Mouse (Mus musculus) limb, embryonic 12.5 days (tissue): Measurements from ENCODE around the gene Nom1. TPM values are rescaled to one million over a fixed set of nuclear protein-coding genes. Genes with fewer than 3 reads are reported as not detected.
A peak's percentile ranks its signal among the peaks of the same experiment; 100 is the strongest.

Source experiments
- ATAC-seq: fragments of 200-750 bp; cut with Nextera tagmentation; 2 replicates; pipeline ENCODE4 v1.8.0; 2017; ENCODE audit warnings: low read depth, moderate TSS enrichment; ENCODE audit not compliant: insufficient number of reproducible peaks, insufficient read depth, low FRiP score, low TSS enrichment
- H3K27ac ChIP-seq: fragments of 300-500 bp; sonication (generic); 2 replicates; pipeline ENCODE4 v1.5.1; 2016; ENCODE audit warnings: mild to moderate bottlenecking, moderate library complexity
- H3K27me3 ChIP-seq: fragments of 300-500 bp; sonication (generic); 2 replicates; pipeline ENCODE4 v1.6.1; 2016; ENCODE audit warnings: mild to moderate bottlenecking, moderate library complexity
- H3K36me3 ChIP-seq: fragments of 300-500 bp; sonication (generic); 2 replicates; pipeline ENCODE4 v1.6.1; 2016; ENCODE audit warnings: mild to moderate bottlenecking, moderate library complexity
- H3K4me1 ChIP-seq: fragments of 300-500 bp; sonication (generic); replicated peaks from 2 replicates; pipeline ENCODE4 v1.6.1; 2016
- H3K4me2 ChIP-seq: fragments of 300-500 bp; sonication (generic); 2 replicates; pipeline ENCODE4 v1.6.1; 2016; ENCODE audit warnings: mild to moderate bottlenecking, moderate library complexity
- H3K4me3 ChIP-seq: fragments of 300-500 bp; sonication (generic); replicated peaks from 2 replicates; pipeline ENCODE4 v1.5.1; 2016; ENCODE audit warnings: mild to moderate bottlenecking
- H3K9ac ChIP-seq: fragments of 300-500 bp; sonication (generic); replicated peaks from 2 replicates; pipeline ENCODE4 v1.6.1; 2016; ENCODE audit warnings: mild to moderate bottlenecking, moderate library complexity
- H3K9me3 ChIP-seq: fragments of 300-500 bp; sonication (generic); 2 replicates; pipeline ENCODE4 v1.6.1; 2016; ENCODE audit warnings: mild to moderate bottlenecking, moderate library complexity
- WGBS: fragments of 180-500 bp; shearing (Covaris S2); methylation state at CpG from one replicate; pipeline ENCODE4 v1.1.7; 2016; 5-methylcytosine and 5-hydroxymethylcytosine counted together
- polyA plus RNA-seq: library from polyadenylated mRNA; unstranded; fragments of >200 nt; fragmentation: Nextera tagmentation; extraction: Ambion mirVana; gene quantifications from 2 replicates; pipeline ENCODE4 v1.2.1, GENCODE M21; 2016

Gene Nom1
- polyA plus RNA-seq, 1 experiment from 2014 or later, result 32.5 TPM

- H3K9ac ChIP-seq, result no peak overlapping the region
- ATAC-seq, result no peak
- H3K9me3 ChIP-seq, result no peaks in the 10 kb centered on the region
- H3K4me3 ChIP-seq, result no peak overlapping the region
- H3K36me3 ChIP-seq, result peaks cover 94% of the 10 kb centered on the region
- no peaks in the 10 kb centered on the region for H3K4me1 ChIP-seq
- 97% methylated on average over 2 of the region's 2 CpGs for WGBS
- no peak overlapping the region for H3K27ac ChIP-seq
- no peak overlapping the region for H3K4me2 ChIP-seq
- H3K27me3 ChIP-seq, result no peaks in the 10 kb centered on the region
These were observed 10.8 kb downstream of the Nom1 start for GRCm38 (mm10) chr5:29445275-29445674.

- no peak overlapping the region for H3K4me2 ChIP-seq
- H3K9ac ChIP-seq, result no peak overlapping the region
- WGBS, result 82% methylated on average over 4 of the region's 4 CpGs
- no peaks in the 10 kb centered on the region for H3K9me3 ChIP-seq
- no peaks in the 10 kb centered on the region for H3K27me3 ChIP-seq
- peaks cover 77% of the 10 kb centered on the region for H3K36me3 ChIP-seq
- no peak overlapping the region for H3K4me3 ChIP-seq
- H3K4me1 ChIP-seq, result 0 out of 2 replicates have a peak, but pooled peaks cover 8% of the 10 kb centered on the region
- H3K27ac ChIP-seq, result no peak overlapping the region
- no peak for ATAC-seq
These were observed 17.9 kb downstream of the Nom1 start for GRCm38 (mm10) chr5:29452352-29452751.

- no peak overlapping the region for H3K4me3 ChIP-seq
- H3K4me1 ChIP-seq, result 0 out of 2 replicates have a peak, but pooled peaks cover 9% of the 10 kb centered on the region
- peaks cover 49% of the 10 kb centered on the region for H3K36me3 ChIP-seq
- no peaks in the 10 kb centered on the region for H3K9me3 ChIP-seq
- H3K27ac ChIP-seq, result peak overlapping the region; percentile 19; the same call in 1 of the 2 replicates
- H3K4me2 ChIP-seq, result no peak overlapping the region
- WGBS, result 49% methylated on average over 5 of the region's 5 CpGs
- H3K9ac ChIP-seq, result no peak overlapping the region
- ATAC-seq, result peak; percentile 57; the same call in 1 of the 2 replicates
- H3K27me3 ChIP-seq, result no peaks in the 10 kb centered on the region
These were observed 22.6 kb downstream of the Nom1 start for GRCm38 (mm10) chr5:29456895-29457656.

GRCm38 (mm10) chr5:29462943-29463686 lies 28.7 kb downstream of the Nom1 start:
- Histone ChIP-seq H3K4me1 (peaks cover 7% of the 10 kb centered on the region), H3K27me3 (peaks cover 43% of the 10 kb centered on the region), H3K4me2 (no peak overlapping the region), H3K9me3 (no peaks in the 10 kb centered on the region), H3K9ac (no peak overlapping the region), H3K27ac (no peak overlapping the region), H3K4me3 (no peak overlapping the region), H3K36me3 (peaks cover 9% of the 10 kb centered on the region; the same call in 1 of the 2 replicates)
- 50% methylated on average over 9 of the region's 9 CpGs for WGBS
- ATAC-seq, result no peak

GRCm38 (mm10) chr5:29467489-29468350 lies 33.3 kb downstream of the Nom1 start:
- H3K9ac ChIP-seq, result no peak overlapping the region
- H3K4me1 ChIP-seq, result peaks cover 35% of the 10 kb centered on the region
- peak overlapping the region; percentile 39 for H3K4me3 ChIP-seq
- H3K27ac ChIP-seq, result 0 out of 2 replicates have a peak overlapping the region, but pooled peaks have one; percentile 13
- H3K4me2 ChIP-seq, result peak overlapping the region; percentile 57
- H3K9me3 ChIP-seq, result no peaks in the 10 kb centered on the region
- WGBS, result 2% methylated on average over 67 of the region's 67 CpGs
- peak; percentile 37; the same call in 1 of the 2 replicates for ATAC-seq
- peaks cover 86% of the 10 kb centered on the region for H3K27me3 ChIP-seq
- H3K36me3 ChIP-seq, result no peaks in the 10 kb centered on the region

GRCm38 (mm10) chr5:29468351-29469065 lies 34.0 kb downstream of the Nom1 start:
- Histone ChIP-seq H3K9ac (no peak overlapping the region), H3K4me3 (peak overlapping the region; percentile 39), H3K36me3 (no peaks in the 10 kb centered on the region), H3K27ac (no peak overlapping the region), H3K27me3 (peaks cover 86% of the 10 kb centered on the region), H3K9me3 (no peaks in the 10 kb centered on the region), H3K4me1 (peaks cover 36% of the 10 kb centered on the region), H3K4me2 (peak overlapping the region; percentile 57)
- WGBS, result 2% methylated on average over 17 of the region's 17 CpGs
- peak; percentile 30; the same call in 1 of the 2 replicates for ATAC-seq

GRCm38 (mm10) chr5:29469501-29469900 lies 35.0 kb downstream of the Nom1 start:
- 3% methylated on average over 4 of the region's 4 CpGs for WGBS
- Histone ChIP-seq H3K4me3 (no peak overlapping the region), H3K4me2 (no peak overlapping the region), H3K4me1 (peaks cover 43% of the 10 kb centered on the region), H3K36me3 (no peaks in the 10 kb centered on the region), H3K9me3 (no peaks in the 10 kb centered on the region), H3K27me3 (peaks cover 93% of the 10 kb centered on the region), H3K9ac (no peak overlapping the region), H3K27ac (no peak overlapping the region)
- no peak for ATAC-seq

- 5% methylated on average over 5 of the region's 5 CpGs for WGBS
- Histone ChIP-seq H3K27ac (no peak overlapping the region), H3K4me1 (peaks cover 43% of the 10 kb centered on the region), H3K4me3 (no peak overlapping the region), H3K4me2 (no peak overlapping the region), H3K9ac (no peak overlapping the region), H3K27me3 (peaks cover 99% of the 10 kb centered on the region), H3K36me3 (no peaks in the 10 kb centered on the region), H3K9me3 (no peaks in the 10 kb centered on the region)
- ATAC-seq, result no peak
These were observed 35.8 kb downstream of the Nom1 start for GRCm38 (mm10) chr5:29470271-29470670.

GRCm38 (mm10) chr5:29470851-29471394 lies 36.5 kb downstream of the Nom1 start:
- 2% methylated on average over 20 of the region's 20 CpGs for WGBS
- Histone ChIP-seq H3K4me3 (no peak overlapping the region), H3K9me3 (no peaks in the 10 kb centered on the region), H3K36me3 (no peaks in the 10 kb centered on the region), H3K4me1 (peaks cover 43% of the 10 kb centered on the region), H3K4me2 (no peak overlapping the region), H3K27ac (no peak overlapping the region), H3K9ac (no peak overlapping the region), H3K27me3 (peaks cover 99% of the 10 kb centered on the region)
- no peak for ATAC-seq

GRCm38 (mm10) chr5:29471396-29471795 lies 36.9 kb downstream of the Nom1 start:
- H3K4me3 ChIP-seq, result no peak overlapping the region
- no peak overlapping the region for H3K4me2 ChIP-seq
- H3K36me3 ChIP-seq, result no peaks in the 10 kb centered on the region
- H3K4me1 ChIP-seq, result peaks cover 43% of the 10 kb centered on the region
- no peaks in the 10 kb centered on the region for H3K9me3 ChIP-seq
- no peak overlapping the region for H3K9ac ChIP-seq
- no peak overlapping the region for H3K27ac ChIP-seq
- no peak for ATAC-seq
- peaks cover 99% of the 10 kb centered on the region for H3K27me3 ChIP-seq
- 3% methylated on average over 11 of the region's 11 CpGs for WGBS
